8 mouse cellular contexts compared by ENCODE assay signal in the genomic region with DNA sequence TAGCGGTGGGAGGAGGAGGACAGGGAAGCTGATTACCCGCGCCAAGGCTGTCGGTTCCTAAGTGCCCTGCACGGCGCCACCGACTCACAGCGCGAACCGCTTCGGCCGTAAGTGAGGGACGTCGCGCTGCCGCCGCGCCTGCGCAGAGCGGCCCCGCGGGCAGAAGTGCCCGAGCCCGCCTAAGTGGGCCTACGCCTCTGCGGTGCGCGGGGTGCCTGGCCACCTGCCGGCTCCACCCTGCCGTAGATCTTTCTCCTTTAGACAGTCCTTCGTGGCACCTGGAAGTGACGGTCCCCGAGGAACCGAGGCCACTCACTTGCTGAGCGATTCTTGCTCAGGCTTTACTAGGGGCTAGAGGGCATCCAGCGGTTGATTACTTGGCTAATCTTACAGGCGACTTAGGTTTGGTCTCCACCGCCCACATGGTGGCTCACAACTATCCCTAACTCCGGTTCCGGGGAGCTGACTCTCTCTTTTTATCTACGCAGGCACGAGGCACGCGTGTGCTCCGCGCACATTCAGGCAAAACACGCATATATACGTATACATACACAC. TPM values are rescaled to one million over a fixed set of nuclear protein-coding genes. Genes with fewer than 3 reads are reported as not detected.
A peak's percentile ranks its signal among the peaks of the same experiment; 100 is the strongest.
DNase-seq lines count a peak whose midpoint lies in the region; ATAC-seq and TF ChIP-seq lines count a peak whose summit lies in the region.

No protein-coding gene starts in this region.

- peak overlapping the region; percentile 87 for H3K4me3 ChIP-seq in hindbrain, embryonic 10.5 days
- peak overlapping the region; percentile 90 for H3K4me3 ChIP-seq in lung, embryonic 16.5 days (ENCODE audit: low read length)
- peak overlapping the region; percentile 84 for H3K4me3 ChIP-seq in thymus, adult 2 months (ENCODE audit: control insufficient read depth, insufficient read depth, low read length)

- peak; percentile 40; the same call in 1 of the 2 replicates for TF ChIP-seq CTCF in thymus, adult 2 months (IDR thresholded peaks at IDR 0.05; ENCODE audit: borderline replicate concordance, control insufficient read depth, extremely low read depth, insufficient read depth, low read length, poor library complexity)

- peak overlapping the region; percentile 84 for H3K4me2 ChIP-seq in lung, embryonic 16.5 days (ENCODE audit: low read depth, low read length)

- H3K27ac ChIP-seq in hindbrain, embryonic 10.5 days = peak overlapping the region; percentile 96
- H3K27ac ChIP-seq in lung, embryonic 16.5 days (ENCODE audit: low read length) = peak overlapping the region; percentile 91
- peak overlapping the region; percentile 74 for H3K27ac ChIP-seq in thymus, adult 2 months (ENCODE audit: control insufficient read depth, insufficient read depth, low read length)

- TF ChIP-seq POLR2A in thymus, adult 2 months (IDR thresholded peaks at IDR 0.05; ENCODE audit: control insufficient read depth, extremely low read depth, insufficient read depth, low read length, poor library complexity) = no peak; the same call in none of the 2 replicates

- H3K27me3 ChIP-seq in hindbrain, embryonic 10.5 days (ENCODE audit: insufficient read depth, poor library complexity, severe bottlenecking) = no peaks in the 10 kb centered on the region
- H3K27me3 ChIP-seq in lung, embryonic 16.5 days (ENCODE audit: control insufficient read depth, insufficient read depth, low read depth, low read length) = no peaks in the 10 kb centered on the region
- H3K27me3 ChIP-seq in thymus, adult 2 months (ENCODE audit: control insufficient read depth, insufficient read depth, low read length) = no peaks in the 10 kb centered on the region

- H3K36me3 ChIP-seq in hindbrain, embryonic 10.5 days = peaks cover 32% of the 10 kb centered on the region
- no peaks in the 10 kb centered on the region for H3K36me3 ChIP-seq in lung, embryonic 16.5 days (ENCODE audit: control insufficient read depth, insufficient read depth, low read length)
- no peaks in the 10 kb centered on the region for H3K36me3 ChIP-seq in thymus, adult 2 months (ENCODE audit: control insufficient read depth, insufficient read depth, low read length)

- WGBS in hindbrain, embryonic 10.5 days = under 1% methylated on average over 48 of the region's 48 CpGs
- 0% methylated on average over 36 of the region's 48 CpGs for WGBS in lung, embryonic 16.5 days
- WGBS in thymus, adult 2 months = under 1% methylated on average over 48 of the region's 48 CpGs

- DNase-seq in MN1 (ENCODE audit: low spot score) = peak; percentile 95
- peak; percentile 85 for DNase-seq in cerebellum, adult 9-10 months
- DNase-seq in hindbrain, embryonic 10.5 days (ENCODE audit: low spot score) = peak; percentile 91
- DNase-seq in layer of hippocampus, adult 9-11 months = peak; percentile 88
- DNase-seq in ovary, adult 18-20 months (ENCODE audit: low spot score) = peak; percentile 83
- peak; percentile 87 for DNase-seq in thymus, adult 2 months

- H3K9ac ChIP-seq in lung, embryonic 16.5 days (ENCODE audit: low read length) = peak overlapping the region; percentile 89

- peak; percentile 97 for ATAC-seq in frontal cortex, adult (ENCODE audit: low TSS enrichment)
- peak; percentile 97 for ATAC-seq in lung, embryonic 16.5 days (ENCODE audit: low read depth)

- H3K4me1 ChIP-seq in hindbrain, embryonic 10.5 days (replicated peaks) = peaks cover 19% of the 10 kb centered on the region
- H3K4me1 ChIP-seq in lung, embryonic 16.5 days (replicated peaks; ENCODE audit: control insufficient read depth, insufficient read depth, low read length) = peaks cover 12% of the 10 kb centered on the region
- H3K4me1 ChIP-seq in thymus, adult 2 months (replicated peaks; ENCODE audit: control insufficient read depth, insufficient read depth, low read length) = no peaks in the 10 kb centered on the region

- H3K9me3 ChIP-seq in hindbrain, embryonic 10.5 days = no peaks in the 10 kb centered on the region
- H3K9me3 ChIP-seq in lung, embryonic 16.5 days (ENCODE audit: control insufficient read depth, low read length) = no peaks in the 10 kb centered on the region

RNA-seq across cellular contexts. Expression of gene Dpy30, which starts 7.4 kb away (rescaled TPM):
- 266 and 284 TPM in 2 replicates for polyA plus RNA-seq in hindbrain, embryonic 10.5 days (2016; fragmentation: Nextera tagmentation; extraction: Ambion mirVana)
- 212 and 222 TPM in 2 replicates for polyA plus RNA-seq in lung, embryonic 16.5 days (2015; fragmentation: Nextera tagmentation; extraction: Ambion mirVana)
- polyA plus RNA-seq in thymus, adult 2 months (2012; rRNA removed) = 41.8 and 42.8 TPM in 2 replicates

RNA-seq across cellular contexts. Expression of gene Memo1, which starts 21.1 kb away (rescaled TPM):
- polyA plus RNA-seq in hindbrain, embryonic 10.5 days (2016; fragmentation: Nextera tagmentation; extraction: Ambion mirVana) = 76.8 and 86.9 TPM in 2 replicates
- 80.9 and 85.1 TPM in 2 replicates for polyA plus RNA-seq in lung, embryonic 16.5 days (2015; fragmentation: Nextera tagmentation; extraction: Ambion mirVana)
- 64.5 and 74.9 TPM in 2 replicates for polyA plus RNA-seq in thymus, adult 2 months (2012; rRNA removed)

RNA-seq across cellular contexts. Expression of gene Spast, which starts 22.4 kb away (rescaled TPM):
- polyA plus RNA-seq in hindbrain, embryonic 10.5 days (2016; fragmentation: Nextera tagmentation; extraction: Ambion mirVana) = 16.4 and 16.8 TPM in 2 replicates
- polyA plus RNA-seq in lung, embryonic 16.5 days (2015; fragmentation: Nextera tagmentation; extraction: Ambion mirVana) = 10.8 and 11.0 TPM in 2 replicates
- 10.7 and 14.7 TPM in 2 replicates for polyA plus RNA-seq in thymus, adult 2 months (2012; rRNA removed)

Comparison
In these comparisons a context has a peak if more than half of its experiments do, and no peak if none do; other contexts are left out.
1. Peak in every context shown above with its lines: DNase-seq, ATAC-seq, H3K4me3 ChIP-seq and H3K27ac ChIP-seq.